Mouse (Mus musculus) left cerebral cortex, postnatal 25 days (tissue): ENCODE results near the gene Erbb2. TPM values are rescaled to one million over a fixed set of nuclear protein-coding genes. Genes with fewer than 3 reads are reported as not detected.

ENCODE experiments used
- DNase-seq, 2 experiments: peaks; one replicate each; pipeline ENCODE4 v3.0.0; 2022; ENCODE audit warnings: low spot score in 2 of 2, mixed read lengths in 1 of 2
- intact Hi-C: fragments of 180-260 bp; cut with DNase I; formaldehyde crosslinking; loops from one replicate; pipeline ENCODE4 v1.15.1; 2025
- total RNA-seq, 2 experiments: library from RNA; stranded (reverse); gene quantifications; 2 replicates each; pipeline ENCODE4 v1.2.3; 2021

The Erbb2 gene
- total RNA-seq, 2 experiments from 2014 or later: 1.8 to 2.4 TPM

DNA sequence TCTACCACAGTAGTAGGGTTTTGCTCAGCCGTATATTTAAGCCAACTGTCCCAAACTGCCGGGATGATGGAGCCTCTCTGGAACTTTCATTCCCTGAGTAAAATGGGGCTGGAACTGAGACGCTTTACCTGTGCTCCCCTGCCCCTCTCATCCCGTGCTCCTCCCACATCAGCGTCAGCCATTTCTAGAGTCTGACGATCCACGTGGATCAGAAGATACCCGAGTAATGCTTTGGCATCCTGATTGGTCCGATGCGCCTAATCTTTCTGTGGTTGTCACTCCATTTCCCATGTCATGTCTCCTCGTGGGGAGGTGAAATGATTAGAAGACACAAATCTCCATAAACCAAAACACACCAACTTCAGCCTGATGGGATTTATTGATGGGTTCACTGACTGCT is 62.7 kb downstream of the Erbb2 start:
- intact Hi-C loops: no loop called here
- no peak for DNase-seq

DNA sequence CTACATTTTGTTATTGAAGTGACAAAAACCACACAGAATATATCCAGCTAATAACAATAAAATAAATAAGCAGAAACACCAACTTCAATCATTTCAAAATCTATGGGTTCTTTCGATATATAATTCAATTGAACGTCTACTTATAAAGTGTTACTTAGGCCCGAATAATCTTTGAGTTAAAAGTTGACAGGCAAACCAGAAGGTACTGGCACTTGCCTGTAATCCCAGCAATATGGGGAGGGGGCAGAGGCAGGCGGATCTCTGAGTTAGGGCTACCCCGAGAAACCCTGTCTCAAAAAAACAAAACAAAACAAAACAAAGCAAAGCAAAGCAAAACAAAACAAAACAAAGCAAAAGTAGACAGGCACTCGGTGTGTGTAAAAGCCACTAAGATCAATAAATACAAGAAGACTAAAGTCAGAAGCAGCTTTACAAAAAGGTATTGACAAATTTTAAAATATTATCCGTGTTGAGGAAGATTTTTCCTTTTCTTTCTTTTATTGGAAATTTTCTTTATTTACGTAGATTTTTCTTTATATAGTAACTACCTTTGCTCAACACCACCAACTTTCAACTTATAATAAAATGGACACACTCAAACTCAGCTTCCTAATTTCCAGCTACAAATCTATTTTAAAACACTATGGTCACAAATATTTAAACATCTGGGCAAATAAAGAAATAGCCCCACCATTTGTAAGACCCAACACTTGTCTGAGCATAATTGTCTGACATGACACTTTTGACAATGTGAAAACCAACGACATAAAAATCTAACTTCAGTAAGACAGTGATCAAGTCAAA is 63.6 kb downstream of the Erbb2 start:
- DNase-seq: no peak
- intact Hi-C loops: no loop called here

DNA sequence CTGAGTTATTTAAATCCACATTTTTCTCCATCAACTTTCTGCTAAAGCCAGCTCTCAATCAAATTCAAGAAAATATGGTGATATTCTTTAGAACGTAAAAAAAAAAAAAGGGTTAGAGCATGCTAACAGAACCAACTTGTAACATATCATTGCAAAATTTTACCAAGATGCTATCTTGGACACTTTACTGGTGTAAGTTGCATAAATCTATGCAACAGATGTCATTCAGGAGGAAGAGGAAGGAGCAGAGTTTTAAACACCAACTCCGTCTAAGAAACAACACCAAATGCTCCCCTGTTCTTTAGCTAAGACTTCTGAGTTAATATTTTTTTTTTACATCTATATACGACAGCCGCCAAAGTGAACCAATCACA is 64.2 kb downstream of the Erbb2 start:
- intact Hi-C loops: no loop called here
- no peak for DNase-seq

DNA sequence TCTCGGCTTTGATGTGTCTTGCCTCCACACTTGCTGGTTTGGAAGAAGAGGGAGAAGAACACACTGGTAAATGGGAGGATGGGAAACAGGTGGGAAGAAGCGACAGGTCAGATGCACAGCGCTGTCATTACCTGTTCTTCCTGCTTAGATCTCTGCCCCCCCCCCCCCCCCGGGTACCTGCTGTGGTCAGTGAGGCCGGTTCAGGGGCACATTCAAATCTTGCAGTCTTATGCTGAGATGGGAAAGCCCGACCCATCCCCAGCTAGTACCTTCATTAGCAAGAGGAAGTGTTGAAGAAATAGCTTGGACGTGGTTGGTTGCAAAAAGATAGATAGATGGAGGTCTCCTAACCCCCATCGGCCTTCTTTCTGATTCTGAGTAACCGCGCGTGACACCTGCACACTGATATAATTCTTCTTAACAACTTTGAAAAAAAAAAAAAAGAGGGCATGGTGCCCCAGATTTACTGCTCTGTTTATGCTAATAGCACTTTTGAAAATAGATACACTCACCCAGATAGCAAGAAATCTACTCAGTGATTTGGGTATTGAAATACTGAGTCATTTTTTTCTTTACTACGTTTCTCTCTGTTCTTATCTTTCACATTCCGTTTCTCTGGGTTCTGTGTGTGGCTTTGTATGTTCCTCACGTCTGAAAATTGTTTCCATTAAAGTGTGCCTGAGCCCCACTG is 64.9 kb downstream of the Erbb2 start:
- intact Hi-C loops: no loop called here
- DNase-seq: no peak

DNA sequence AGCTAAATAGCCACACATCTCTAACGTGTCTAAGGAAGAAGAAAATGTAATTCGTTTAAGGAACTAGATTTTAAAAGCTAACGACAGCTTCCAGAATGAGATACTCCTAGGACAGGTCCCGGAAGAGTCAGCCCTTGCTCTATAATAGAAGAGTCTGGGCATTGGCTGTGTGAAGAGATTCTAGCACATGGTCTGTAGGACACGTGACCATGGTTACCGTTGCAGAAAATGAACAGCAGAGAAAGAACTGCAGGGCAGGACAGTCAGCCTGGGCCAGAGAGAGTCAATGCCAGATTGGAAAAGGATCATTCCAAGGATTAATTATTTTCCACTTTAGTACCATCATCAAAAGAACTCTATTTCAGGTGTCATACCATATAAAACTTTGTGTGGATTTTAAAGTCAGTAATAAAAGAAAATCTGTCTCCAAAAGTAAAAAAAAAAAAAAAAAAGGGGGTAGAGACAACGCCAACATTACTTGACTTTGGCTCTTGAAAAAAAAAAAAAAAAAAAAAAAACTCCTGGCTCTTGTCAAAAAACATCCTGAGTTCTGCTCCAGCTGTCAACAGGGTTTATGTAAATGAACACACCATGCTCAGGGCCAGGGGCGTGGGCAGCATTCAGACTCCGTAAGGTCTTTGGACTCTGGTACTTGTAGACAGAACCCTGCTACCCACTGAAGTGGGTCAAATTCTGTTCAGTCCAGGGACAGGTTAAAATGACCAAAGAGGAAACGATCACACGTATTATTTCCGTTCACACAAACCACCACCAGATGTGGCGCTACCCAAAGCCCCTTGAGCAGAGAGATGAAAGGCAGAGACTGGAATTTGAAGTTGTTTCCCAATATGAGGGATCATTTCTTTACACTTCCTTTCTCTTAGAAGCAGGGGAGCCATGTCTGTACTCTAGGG is 67.0 kb downstream of the Erbb2 start:
- no peak for DNase-seq
- intact Hi-C loops: no loop called here

DNA sequence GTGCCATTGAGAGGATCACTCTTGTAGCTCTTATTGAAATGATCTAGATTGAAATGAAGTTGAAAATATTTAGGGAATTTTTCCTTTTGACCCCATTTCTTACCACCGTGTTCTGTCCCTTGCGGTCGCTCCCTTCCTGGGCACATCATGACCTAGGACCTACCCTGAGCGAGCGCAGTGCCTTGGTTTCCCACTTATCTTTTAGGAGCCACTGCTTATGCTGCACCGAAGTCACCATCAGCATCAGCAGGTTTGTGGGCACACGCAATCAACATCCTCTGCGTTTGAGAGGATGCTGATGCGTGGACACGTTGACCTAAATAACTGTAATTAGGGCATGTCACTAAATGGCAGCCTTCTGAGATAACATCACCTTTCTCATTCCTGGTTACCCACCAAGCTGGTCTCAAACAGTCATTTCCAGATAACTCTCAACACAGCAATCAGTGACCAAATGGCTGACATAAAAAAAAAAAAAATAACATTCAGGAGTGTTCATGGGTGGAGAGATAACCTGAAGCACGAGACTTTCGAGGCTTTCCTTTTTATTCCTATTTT is 67.7 kb downstream of the Erbb2 start:
- intact Hi-C loops: loop anchor here (5.0 kb wide), 1 partner anchor 162 kb away; no protein-coding TSS in a partner anchor
- no peak for DNase-seq

DNA sequence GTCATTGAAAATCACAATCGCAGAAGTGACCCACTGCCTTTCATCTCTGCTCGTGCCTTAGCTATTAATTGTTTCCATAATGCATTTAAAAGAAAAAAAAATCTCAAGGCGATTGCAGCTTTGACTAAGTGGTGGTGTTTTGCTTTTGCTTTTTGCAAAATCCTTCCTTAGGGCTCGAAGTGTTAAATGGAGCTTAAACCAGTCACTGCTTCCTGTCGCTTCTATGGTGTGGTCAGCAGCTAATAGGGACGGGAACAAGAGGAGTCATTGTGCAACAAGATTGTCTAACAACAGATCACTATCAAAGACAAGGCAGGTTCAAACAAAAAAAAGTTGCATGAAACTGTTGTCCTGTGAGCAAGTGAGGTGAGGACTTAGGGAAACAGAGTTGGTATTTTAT is 69.0 kb downstream of the Erbb2 start:
- no peak for DNase-seq
- intact Hi-C loops: loop anchor here (5.0 kb wide), 1 partner anchor 161 kb away; no protein-coding TSS in a partner anchor

DNA sequence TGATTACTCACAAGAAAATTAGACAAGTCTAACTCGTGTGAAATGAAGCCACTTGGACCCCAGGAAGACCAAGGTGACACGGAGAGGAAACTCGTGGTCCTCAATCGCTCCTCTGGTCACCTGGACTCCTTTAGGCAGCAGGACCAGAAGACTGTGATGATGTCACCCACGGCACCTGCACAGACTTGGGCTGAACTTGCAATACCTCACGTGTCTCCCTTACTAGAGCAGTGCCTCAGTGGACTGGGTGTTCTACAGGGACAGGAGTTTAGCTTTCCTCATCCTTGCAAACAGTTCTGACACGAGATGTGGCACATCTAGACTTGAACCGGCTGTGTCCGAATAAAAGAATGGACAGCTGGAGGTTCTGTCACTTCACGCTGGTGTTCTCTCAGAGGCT is 69.8 kb downstream of the Erbb2 start:
- DNase-seq: no peak
- intact Hi-C loops: loop anchor here (5.0 kb wide), 1 partner anchor 160 kb away; no protein-coding TSS in a partner anchor

DNA sequence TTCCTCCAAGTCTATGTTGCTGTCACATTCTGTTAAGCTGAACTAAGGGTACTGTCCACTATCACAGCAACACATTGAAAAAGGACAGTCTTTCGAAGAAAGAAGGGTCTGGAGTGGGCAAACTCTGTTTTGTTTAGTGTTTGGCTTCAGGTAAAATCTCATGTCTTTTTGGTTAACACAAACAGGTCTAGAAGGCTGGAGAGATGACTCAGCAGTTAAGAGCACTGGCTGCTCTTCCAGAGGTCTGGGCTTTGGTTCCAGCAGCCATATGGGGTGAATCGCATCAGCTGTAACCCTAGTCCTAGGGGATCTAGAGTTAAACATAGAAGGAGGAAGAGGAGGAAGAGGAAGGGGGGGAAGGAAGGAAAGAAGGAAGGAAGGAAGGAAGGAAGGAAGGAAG is 73.5 kb downstream of the Erbb2 start:
- DNase-seq: no peak
- intact Hi-C loops: no loop called here

Other genes starting within 250 kb of the Erbb2 start
- gene Med1, start 219.2 kb upstream of the Erbb2 start, total RNA-seq: 10 to 100 TPM; 49.6 to 49.7 TPM
- 10 to 100 TPM; 35.2 to 38.8 TPM for gene Cdk12, start 209.4 kb upstream of the Erbb2 start, total RNA-seq
- 10 to 100 TPM; 57.3 to 64.3 TPM for gene Neurod2, start 82.8 kb upstream of the Erbb2 start, total RNA-seq
- gene Ppp1r1b, start 64.1 kb upstream of the Erbb2 start, total RNA-seq: 100 to 1,000 TPM; 141 to 380 TPM
- 10 to 100 TPM; 34.1 to 36.8 TPM for gene Stard3, start 54.1 kb upstream of the Erbb2 start, total RNA-seq
- 10 to 100 TPM in 1 of 2 experiments, 1 to 10 TPM in 1; 9.3 to 11.6 TPM for gene Tcap, start 28.7 kb upstream of the Erbb2 start, total RNA-seq
- gene Pnmt, start 26.0 kb upstream of the Erbb2 start, total RNA-seq: under 1 TPM; 0.39 to 0.73 TPM
- gene Pgap3, start 12.0 kb upstream of the Erbb2 start, total RNA-seq: 10 to 100 TPM; 10.1 to 11.3 TPM
- 100 to 1,000 TPM; 119 to 120 TPM for gene Mien1, start 26.5 kb downstream of the Erbb2 start, total RNA-seq
- 1 to 10 TPM; 2.4 to 2.7 TPM for gene Grb7, start 33.9 kb downstream of the Erbb2 start, total RNA-seq
- under 1 TPM in 1 of 2 experiments, not detected in 1; 0.78 TPM for gene Ikzf3, start 133.6 kb downstream of the Erbb2 start, total RNA-seq
- not detected for gene Zpbp2, start 138.6 kb downstream of the Erbb2 start, total RNA-seq
- 10 to 100 TPM; 48.9 TPM for gene Ormdl3, start 174.9 kb downstream of the Erbb2 start, total RNA-seq
- not detected for gene Lrrc3c, start 185.8 kb downstream of the Erbb2 start, total RNA-seq
- gene Gm12355, start 213.2 kb downstream of the Erbb2 start, total RNA-seq: 10 to 100 TPM; 11.6 to 14.0 TPM
- not detected for gene Gsdma3, start 213.9 kb downstream of the Erbb2 start, total RNA-seq
- gene Gsdma2, start 234.3 kb downstream of the Erbb2 start, total RNA-seq: not detected